In genomic region chr17:45033617-45034016, GRCm38 (mm10) we compare ENCODE assay signal across 22 mouse cellular contexts.
A peak's percentile ranks its signal among the peaks of the same experiment; 100 is the strongest.
DNase-seq lines count a peak whose midpoint lies in the region; ATAC-seq and TF ChIP-seq lines count a peak whose summit lies in the region.
"Had no signal": no experiment of that assay in that cellular context is flagged by ENCODE, and none has a peak within 500 bp of the region (broad histone marks: within the 10 kb centered on the region; RNA-seq: fewer than 3 reads in every experiment).

No protein-coding gene starts in this region.

- peak; percentile 27 to 39; a peak in 2 of 4 replicates for ATAC-seq in hematopoietic stem cell, adult 5-6 weeks (replicated peaks in 1 of 2; ENCODE audit: insufficient read depth in 1 of 2, low FRiP score in 2 of 2, low TSS enrichment in 1 of 2, low read depth in 1 of 2, poor library complexity in 2 of 2, severe bottlenecking in 2 of 2)
- ATAC-seq: CD4-positive, CD25-positive, alpha-beta regulatory T cell, adult 4 months; forebrain, embryonic 13.5 days; intestine, embryonic 16.5 days had no signal

- no peak for TF ChIP-seq POLR2A in lung, adult 2 months (IDR thresholded peaks at IDR 0.05; ENCODE audit: borderline replicate concordance, extremely low read depth, low read depth, low read length)

- 62% methylated on average over 7 of the region's 7 CpGs for WGBS in lung, adult 2 months

- no peak for TF ChIP-seq CTCF in lung, adult 2 months (IDR thresholded peaks at IDR 0.05; ENCODE audit: insufficient read depth, low read length)

- no peak overlapping the region for H3K4me3 ChIP-seq in lung, adult 2 months (replicated peaks; ENCODE audit: extremely low read depth, low read depth, low read length)
- H3K4me3 ChIP-seq: forebrain, embryonic 13.5 days; hindbrain, embryonic 15.5 days; kidney, embryonic 15.5 days; layer of hippocampus, adult 2 months; liver, embryonic 13.5 days; midbrain, embryonic 10.5 days had no signal

- no peaks in the 10 kb centered on the region for H3K4me1 ChIP-seq in lung, adult 2 months (ENCODE audit: control insufficient read depth, insufficient read depth, low read length)
- H3K4me1 ChIP-seq: forebrain, embryonic 13.5 days; hindbrain, embryonic 15.5 days; liver, embryonic 13.5 days had no signal

- peak; percentile 80 for DNase-seq in heart, adult 11 months
- no peak for DNase-seq in heart, postnatal 4 days
- peak; percentile 72 for DNase-seq in 416B (ENCODE audit: low read depth)
- DNase-seq in brain, adult 2 months (ENCODE audit: low read depth, low spot score) = peak; percentile 22
- no peak for DNase-seq in lung, adult 2 months
- no peak for DNase-seq in cerebellum, postnatal 14 days
- DNase-seq: cerebellum, adult 11 months; cerebellum, postnatal 36 days; gastrocnemius, postnatal 14 days; heart, postnatal 14 days; left cerebral cortex, postnatal 4 days; liver, embryonic 13.5 days; lung, postnatal 14 days; thymus, postnatal 4 days had no signal

Comparison
In these comparisons a context has a peak if more than half of its experiments do, and no peak if none do; other contexts are left out.
1. DNase-seq: peak in heart, adult 11 months (single experiment), 416B (single experiment) and brain, adult 2 months (single experiment); none in heart, postnatal 4 days (single experiment), lung, adult 2 months (single experiment) and cerebellum, postnatal 14 days (0 of 2).